Mouse (Mus musculus): Measurements from ENCODE around the gene Pcsk7. TPM values are rescaled to one million over a fixed set of nuclear protein-coding genes. Genes with fewer than 3 reads are reported as not detected.

Gene Pcsk7
- total RNA-seq, 4 experiments from 2014 or later = 23.8 to 33.7 (median 26.2) TPM

DNA sequence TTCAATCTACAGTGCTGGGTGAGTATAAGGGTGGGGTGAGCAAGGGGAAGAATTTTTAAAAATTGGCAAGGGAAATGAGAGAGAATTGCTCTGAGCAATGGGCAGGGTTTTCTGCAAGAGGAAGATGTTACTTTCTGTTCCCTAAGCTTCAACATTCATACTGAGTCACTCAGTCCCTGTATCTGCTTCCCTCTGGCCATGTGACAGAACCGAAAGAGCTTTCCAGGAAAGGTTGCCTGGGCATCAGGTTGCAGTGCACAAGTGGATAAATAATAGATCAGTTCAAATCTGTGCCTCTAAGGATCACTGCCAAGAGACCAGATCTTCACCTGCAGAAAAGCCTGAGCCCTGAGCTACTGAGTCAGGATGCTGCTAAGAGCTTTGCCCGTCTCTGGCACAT lies 55.6 kb downstream of the Pcsk7 start:
- no peak for DNase-seq (ENCODE audit: low spot score in 2 of 2)

DNA sequence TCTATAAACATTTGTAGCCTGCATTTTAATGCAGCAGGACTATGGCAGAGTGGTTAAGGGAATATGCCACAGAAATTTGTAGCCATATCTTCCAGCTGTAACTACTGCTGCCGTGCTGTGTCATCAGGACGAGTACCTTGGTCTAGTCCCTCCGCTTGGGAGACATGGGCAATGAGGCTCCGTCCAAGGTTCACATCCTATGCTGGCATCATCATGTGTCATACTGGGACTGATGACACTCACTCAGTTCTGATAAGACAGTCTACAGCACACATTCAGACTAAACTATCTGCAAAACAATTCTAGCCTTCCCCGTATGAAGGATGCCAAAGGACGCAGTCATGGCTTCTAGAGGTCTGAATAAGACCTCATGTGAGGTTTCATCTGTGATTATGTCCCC lies 57.3 kb downstream of the Pcsk7 start:
- DNase-seq (ENCODE audit: low spot score in 2 of 2) = no peak

DNA sequence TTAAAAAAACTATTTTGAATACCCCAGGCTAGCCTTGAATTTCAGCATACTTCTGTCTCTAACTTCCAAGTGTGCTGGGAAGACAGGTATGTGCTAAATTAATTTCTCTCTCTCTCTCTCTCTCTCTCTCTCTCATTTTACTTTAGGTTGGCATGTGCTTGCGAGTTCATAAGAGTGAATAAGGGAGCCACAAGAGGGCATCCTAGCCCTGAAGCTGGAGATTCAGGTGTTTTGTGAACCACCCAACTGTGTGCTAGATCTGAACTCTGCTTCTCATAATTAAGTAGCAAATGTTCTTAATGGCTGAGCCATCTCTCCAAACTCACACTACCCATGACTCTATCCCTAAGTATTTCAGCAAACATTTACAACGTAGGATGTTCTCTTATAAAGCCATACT lies 70.6 kb downstream of the Pcsk7 start:
- DNase-seq (ENCODE audit: low spot score in 2 of 2) = no peak

Small RNAs within 50 kb of the gene (microRNA-seq; reads per million reads assigned to microRNA genes)
- 0.25 to 0.64 reads per million in 2 experiments for gene Mir7087

Other genes with a start within 250 kb of the Pcsk7 start
- 10 to 100 TPM; 14.6 to 20.3 (median 17.8) TPM for gene Cep164, start 77.8 kb upstream of the Pcsk7 start, total RNA-seq (2022)
- 10 to 100 TPM; 72.1 to 88.1 (median 77.0) TPM for gene Bace1, start 67.9 kb upstream of the Pcsk7 start, total RNA-seq (2022)
- 10 to 100 TPM; 67.3 to 79.6 (median 72.2) TPM for gene Rnf214, start 414 bp downstream of the Pcsk7 start, total RNA-seq (2022)
- gene Tagln, start 29.6 kb downstream of the Pcsk7 start, total RNA-seq (2022) = 10 to 100 TPM in 2 of 4 experiments, 1 to 10 TPM in 2; 4.2 to 16.3 (median 8.8) TPM
- gene Sidt2, start 48.8 kb downstream of the Pcsk7 start, total RNA-seq (2022) = 10 to 100 TPM; 67.6 to 81.0 (median 74.0) TPM
- 100 to 1,000 TPM; 195 to 219 (median 207) TPM for gene Pafah1b2, start 106.2 kb downstream of the Pcsk7 start, total RNA-seq (2022)
- gene Sik3, start 106.3 kb downstream of the Pcsk7 start, total RNA-seq (2022) = 100 to 1,000 TPM; 134 to 147 (median 140) TPM